Mouse (Mus musculus) CH12F3 (cell line): ENCODE results near the gene Bub3.

Source experiments
- in situ Hi-C: fragments of 300-500 bp; cut with MboI; formaldehyde crosslinking; loops from 2 replicates; pipeline ENCODE4 v1.14.3; 2020; ENCODE audit warnings: low sequenced_read_pairs

Gene Bub3

DNA sequence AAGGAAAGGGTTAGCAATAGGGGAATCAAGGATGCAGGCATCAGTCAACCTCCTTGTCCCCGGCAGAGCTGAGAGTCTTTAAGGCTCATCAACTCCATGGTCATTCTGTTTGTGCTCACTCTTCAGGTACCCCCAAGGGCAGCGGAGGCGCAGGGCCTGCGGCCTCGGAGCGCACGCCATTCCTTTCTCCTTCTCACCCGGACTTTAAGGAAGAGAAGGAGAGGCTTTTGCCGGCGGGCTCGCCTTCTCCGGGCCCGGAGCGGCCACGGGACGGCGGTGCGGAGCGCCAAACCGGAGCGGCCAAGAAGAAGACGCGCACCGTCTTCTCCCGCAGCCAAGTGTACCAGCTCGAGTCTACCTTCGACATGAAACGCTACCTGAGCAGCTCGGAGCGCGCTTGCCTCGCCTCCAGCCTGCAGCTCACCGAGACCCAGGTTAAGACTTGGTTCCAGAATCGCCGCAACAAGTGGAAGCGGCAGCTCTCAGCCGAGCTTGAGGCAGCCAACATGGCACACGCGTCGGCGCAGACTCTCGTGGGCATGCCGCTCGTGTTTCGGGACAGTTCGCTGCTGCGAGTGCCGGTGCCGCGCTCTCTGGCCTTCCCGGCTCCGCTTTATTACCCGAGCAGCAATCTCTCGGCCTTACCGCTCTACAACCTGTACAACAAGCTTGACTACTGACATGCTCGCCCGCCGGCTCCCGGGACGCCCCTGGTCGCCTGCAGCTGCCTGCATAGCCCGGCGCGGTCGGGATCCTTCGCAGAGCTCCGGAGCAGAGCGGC is 4.5 kb upstream of the Bub3 start:
- in situ Hi-C loops, result no loop called here

DNA sequence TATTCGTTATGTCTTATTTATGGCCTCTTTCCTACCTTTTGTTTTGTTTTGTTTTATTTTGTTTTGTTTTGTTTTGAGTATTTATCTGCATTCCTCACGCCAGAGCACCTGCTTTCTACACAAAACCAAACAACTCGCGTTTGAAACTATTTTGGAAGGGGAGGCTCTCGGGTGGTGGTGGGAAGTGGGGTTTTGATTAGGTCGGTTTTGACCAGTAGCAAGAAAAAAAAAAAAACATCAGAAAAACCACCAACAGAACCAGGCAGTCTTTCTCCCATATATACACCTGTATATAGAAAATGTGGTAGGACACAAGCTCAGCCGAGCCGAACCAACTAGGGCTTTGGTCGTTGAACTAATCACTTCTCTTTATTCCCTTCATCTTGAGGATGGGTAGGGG is 3.9 kb upstream of the Bub3 start:
- in situ Hi-C loops, result no loop called here

DNA sequence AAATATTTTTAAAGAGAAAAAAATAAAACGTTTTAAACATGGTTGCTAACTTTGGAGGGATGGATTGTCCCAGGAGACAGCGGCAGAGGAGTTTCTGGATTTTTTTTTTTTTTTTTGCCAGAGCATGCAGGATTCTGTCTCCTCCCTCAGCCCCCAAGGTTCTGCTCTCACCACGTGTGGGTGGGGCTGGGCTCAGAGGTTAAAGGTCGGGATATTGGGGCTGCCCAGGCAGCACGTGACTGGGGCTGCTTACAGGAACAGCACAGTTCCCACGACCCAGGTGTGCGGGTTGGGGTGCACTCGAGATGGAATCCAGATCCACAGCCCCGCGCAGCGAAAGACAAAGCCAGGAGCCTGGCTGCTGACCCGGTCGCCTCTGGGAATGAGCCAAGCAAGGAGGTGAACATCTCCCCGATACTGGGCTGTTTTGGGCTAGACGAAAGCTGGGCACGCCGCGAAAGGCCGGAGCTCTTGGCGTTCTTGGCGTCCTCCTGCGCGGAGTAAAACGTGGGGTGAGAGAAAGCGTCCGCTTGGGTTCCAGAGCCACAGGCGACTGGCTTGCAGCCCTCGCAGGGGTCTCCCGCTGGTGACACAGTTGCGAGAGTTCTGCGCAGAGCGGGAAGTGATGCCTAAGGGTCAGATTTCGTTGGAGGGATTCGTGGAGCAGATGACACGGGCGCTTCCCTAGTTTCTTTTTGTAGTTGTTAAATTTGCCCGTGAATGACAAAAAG is 3.3 kb upstream of the Bub3 start:
- in situ Hi-C loops, result no loop called here

DNA sequence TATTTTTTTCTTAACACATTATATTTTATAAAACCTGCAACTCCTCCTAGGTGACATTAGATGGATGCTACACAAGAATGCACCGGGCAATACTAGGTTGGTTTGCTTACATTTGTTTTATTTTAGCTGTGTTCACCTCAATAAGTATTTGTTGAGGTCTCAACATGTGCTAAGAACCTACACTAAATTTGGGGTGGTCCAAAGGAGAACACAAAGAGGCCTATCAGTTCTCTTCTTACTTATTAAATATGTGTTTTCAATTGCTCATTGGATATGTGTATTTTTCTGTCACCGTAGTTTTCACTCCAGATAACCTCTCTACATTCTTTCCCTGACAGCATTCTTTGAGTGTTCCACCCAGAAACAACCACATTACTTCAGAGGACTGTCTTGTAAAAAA is 2.3 kb upstream of the Bub3 start:
- in situ Hi-C loops, result no loop called here

DNA sequence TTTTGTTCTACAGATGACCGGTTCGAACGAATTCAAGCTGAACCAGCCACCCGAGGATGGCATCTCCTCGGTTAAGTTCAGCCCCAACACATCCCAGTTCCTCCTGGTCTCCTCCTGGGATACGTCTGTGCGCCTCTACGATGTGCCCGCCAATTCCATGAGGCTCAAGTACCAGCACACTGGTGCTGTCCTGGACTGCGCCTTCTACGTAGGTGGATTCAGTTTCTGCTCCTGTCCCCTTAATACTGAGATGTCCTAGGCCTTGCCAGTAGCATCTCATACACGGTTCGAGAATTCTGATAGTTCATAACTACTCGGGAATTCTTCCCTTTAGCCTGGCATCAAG is 648 bp downstream of the Bub3 start:
- in situ Hi-C loops, result no loop called here

DNA sequence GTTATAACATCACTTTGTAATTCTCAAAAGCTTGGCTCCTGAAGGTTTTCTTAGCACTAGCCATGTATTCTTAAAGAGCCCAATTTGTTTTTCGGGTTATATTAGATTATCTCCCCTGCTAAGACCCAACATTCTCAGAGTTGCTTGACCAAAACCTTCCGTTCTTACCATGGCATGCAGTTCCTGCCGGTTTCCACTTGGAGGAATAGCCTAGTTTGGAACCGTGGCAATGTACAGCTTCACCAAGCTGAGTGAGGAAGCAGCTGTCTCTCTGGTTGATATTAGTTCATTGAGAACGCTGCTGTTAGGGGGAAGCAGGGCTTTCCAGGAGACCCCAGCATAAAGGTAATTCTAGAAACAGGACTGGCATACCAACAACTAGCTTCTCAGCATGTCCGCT is 15.2 kb downstream of the Bub3 start:
- in situ Hi-C loops, result no loop called here

DNA sequence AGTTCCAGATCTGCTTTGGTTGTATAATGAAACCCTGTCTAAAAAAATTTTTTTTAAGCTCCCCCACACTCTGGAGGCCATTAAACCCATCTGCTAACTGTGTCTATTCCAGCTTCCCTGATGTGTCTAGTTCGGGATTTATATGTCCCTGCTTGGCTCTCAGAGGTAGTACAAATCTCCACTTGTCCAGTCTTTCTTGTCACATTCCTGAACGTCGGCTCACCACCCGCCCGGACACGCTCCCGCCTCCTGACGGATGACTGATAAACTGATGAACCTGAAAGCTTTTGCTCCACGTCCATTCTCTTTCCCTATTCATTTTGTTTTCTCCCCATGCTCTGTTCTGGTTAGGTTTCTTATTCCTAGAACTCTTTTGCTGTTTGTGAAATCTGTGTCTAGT is 22.2 kb downstream of the Bub3 start:
- in situ Hi-C loops, result no loop called here

DNA sequence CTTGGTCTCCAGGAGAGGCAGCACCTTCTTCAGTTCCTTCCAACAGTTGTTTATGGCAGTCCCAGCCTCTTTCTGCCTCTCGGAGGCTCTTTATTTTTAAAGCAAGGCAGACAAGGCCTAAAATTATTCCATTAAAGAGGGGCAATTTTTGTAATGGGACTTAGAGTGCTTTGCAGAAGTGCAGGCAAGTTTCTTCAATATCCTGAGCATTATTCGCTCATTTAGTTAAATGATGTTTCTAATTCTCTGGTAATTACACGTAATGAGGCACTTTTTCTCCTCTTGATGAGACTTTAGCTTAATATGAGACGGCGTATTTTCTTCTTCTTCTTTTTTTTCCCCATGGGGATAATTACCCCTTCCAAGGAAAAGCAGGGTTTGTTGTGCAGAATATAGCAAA is 25.5 kb downstream of the Bub3 start:
- in situ Hi-C loops, result no loop called here

DNA sequence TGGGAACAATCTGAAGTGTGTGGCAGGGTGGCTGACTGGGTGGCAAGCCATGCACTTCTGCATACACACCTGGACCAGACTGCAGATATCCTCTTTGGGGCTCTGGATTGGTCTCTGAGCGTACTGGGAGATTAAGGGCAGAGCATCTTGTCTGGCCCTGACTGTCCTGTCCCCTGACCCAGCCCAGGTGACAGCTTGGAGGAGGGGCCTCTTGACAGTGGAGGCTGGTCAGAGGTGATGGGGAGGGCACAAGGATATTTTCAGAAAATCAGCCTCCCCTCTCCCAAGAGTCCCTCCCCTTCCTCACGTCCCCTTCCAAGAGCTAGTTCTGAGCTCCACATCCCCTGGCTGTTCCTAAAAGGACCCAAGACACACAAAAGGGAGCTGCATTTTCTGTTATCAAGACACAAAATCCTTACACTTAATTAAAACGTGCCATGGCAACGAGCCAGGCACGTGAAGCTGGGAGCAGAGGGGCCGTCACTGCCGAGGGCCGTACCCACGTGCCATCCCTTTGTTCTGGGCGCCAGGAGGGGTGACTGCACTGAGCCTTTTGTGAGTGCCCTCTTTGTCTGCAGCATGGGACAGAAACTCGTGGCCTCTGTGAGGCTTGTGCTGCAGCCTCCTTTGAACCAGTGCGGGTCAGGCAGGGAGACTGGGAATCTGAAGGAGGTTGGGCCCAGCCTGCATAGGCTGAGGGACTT is 37.9 kb downstream of the Bub3 start:
- in situ Hi-C loops, result no loop called here

DNA sequence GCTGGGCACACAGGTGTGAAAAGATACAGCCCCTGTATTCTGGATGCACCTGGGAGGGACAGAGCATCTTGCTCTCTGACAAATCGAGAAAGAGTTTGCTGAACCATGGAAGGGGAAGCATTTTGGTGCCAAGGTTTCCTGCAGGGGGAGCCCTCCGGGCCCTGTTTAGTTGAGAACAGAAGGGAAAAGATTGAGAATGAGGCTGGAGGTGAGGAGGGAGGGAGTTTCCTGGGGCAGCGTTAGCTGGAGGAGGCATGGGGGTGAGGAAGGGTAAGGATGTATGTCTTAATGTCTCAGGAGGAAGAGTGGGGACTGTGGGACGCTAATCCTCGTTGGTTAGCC is 38.4 kb downstream of the Bub3 start:
- in situ Hi-C loops, result no loop called here

DNA sequence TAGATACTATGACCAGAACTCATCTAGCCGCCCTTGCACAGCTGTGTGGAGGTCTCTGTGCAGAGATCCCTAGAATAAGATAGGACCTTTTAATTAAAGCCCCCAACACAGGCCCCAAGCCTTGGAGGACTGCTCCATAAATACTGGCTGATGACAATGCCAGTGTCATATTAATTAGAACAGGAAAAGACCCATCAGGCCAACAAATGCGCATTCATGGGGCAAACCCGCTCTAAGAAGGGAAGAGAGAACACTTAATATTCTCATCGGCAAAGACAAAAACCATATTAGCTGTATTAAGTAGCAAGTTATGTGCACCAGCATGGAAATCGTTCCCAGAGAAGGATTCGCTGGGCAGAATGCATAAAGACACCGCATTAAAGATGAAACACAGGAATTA is 42.1 kb downstream of the Bub3 start:
- in situ Hi-C loops, result no loop called here

DNA sequence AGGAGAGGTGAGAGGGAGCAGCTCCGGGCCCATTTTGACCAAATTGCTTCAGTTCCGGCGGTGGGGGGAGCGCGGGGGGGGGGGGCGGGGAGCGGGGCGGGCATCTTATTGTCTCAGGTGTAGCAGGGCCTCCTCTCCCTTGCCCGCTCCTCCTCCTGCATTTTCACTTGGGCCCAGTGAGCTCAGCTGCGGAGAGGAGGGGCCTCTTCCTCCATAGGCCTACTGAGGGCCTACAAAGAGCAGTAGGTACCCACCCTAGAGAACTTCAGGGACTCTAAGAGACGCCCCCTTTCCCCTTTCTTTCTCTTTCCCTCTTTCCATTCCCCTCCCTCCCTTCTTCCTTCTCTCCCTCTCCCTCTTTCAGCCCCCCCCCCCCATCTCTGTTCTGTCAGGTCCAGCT is 43.2 kb downstream of the Bub3 start:
- in situ Hi-C loops, result no loop called here

DNA sequence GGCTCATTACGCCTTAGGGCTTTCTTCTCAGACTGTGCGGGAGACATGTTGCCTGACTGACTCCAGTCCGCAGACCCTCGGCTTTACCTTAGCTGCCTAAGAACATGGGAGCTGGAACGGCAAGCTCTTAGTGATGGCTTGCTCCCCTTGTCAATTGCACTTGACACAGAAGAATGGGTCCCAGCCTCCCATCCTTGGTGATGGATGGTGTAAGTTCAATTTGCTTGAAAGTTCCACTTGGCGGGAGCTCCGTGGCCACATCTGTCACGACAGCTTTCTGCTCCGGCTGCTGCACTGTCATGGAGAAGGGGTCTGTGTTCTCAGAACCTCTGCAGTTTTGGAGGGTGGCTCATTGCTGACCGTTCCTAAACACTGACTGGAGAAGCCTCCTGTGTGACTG is 44.9 kb downstream of the Bub3 start:
- in situ Hi-C loops, result no loop called here

DNA sequence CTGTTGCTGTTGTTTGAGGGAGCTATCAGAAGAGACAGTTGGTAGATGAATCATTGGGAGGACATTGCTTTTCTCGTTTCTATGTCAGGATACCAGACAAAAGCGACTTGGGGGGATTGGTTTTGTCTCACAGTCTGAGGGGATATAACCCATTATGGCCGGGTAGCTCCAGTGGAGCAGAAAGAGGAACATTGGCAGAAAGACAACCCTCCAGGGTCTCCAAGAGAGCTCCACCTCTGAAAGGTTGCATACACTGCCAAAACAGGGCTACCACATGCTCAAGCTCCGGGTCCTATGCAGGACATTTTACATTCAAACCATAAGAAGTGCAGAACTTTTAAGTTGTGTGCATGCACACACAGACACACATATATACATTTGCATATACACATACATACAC is 45.5 kb downstream of the Bub3 start:
- in situ Hi-C loops, result no loop called here

DNA sequence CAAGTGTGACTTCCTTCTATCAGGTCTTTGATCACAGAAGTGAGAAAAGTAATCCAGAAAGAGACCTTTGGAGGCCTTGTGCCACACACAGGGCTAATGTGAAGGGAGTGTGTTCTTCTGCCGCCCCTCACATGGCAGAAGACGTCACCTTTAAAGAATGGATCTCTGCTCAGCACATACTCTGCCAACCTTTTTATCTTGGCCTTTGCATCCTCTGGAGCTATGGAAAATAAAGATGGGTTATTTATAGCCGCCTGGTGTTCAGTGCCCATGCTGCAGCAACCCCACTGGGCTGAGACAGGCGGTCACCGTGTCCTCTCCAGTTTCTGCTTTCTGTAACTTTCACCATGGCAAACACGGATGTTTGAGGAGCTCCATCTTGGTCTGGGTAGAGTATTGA is 48.0 kb downstream of the Bub3 start:
- in situ Hi-C loops, result no loop called here

DNA sequence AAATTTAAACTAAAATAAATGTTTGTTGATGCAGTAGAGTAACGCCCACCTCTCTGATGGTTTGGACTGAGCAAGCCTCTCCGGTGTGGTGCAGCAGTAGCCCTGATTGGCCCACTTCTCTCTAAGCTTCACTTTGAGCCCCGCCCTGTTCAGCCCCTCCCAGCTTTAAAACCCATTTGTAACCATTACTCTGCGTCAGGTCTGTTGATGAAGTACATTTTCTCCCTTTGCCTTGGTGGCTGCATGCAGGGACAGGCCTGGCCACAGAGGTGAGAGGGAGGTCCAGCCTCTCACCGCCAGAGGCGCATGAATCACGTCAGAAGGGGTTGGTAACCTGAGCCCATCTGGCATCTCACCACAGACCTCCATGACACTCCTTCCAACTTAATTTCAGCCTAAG is 49.7 kb downstream of the Bub3 start:
- in situ Hi-C loops, result no loop called here
